Mouse (Mus musculus): Measurements from ENCODE around the gene Rai14.

Gene Rai14

GRCm38 (mm10) chr15:10714409-10715138, at the start of gene Rai14:
Gene Rai14, minus strand, starts transcription at chr15:10714624.
- no peak for DNase-seq (ENCODE audit: low spot score)

GRCm38 (mm10) chr15:10761441-10761840, 47.0 kb upstream of the Rai14 start:
- DNase-seq (ENCODE audit: low spot score), result no peak

- DNase-seq (ENCODE audit: low spot score), result no peak
These were observed 45.6 kb upstream of the Rai14 start for GRCm38 (mm10) chr15:10760006-10760405.

- DNase-seq (ENCODE audit: low spot score), result no peak
These were observed 45.0 kb upstream of the Rai14 start for GRCm38 (mm10) chr15:10759440-10759839.

GRCm38 (mm10) chr15:10758808-10759207, 44.4 kb upstream of the Rai14 start:
- no peak for DNase-seq (ENCODE audit: low spot score)

GRCm38 (mm10) chr15:10751141-10751540, 36.7 kb upstream of the Rai14 start:
- no peak for DNase-seq (ENCODE audit: low spot score)

- DNase-seq (ENCODE audit: low spot score), result no peak
These were observed 35.9 kb upstream of the Rai14 start for GRCm38 (mm10) chr15:10750339-10750738.

- no peak for DNase-seq (ENCODE audit: low spot score)
These were observed 35.3 kb upstream of the Rai14 start for GRCm38 (mm10) chr15:10749678-10750077.

- no peak for DNase-seq (ENCODE audit: low spot score)
These were observed 33.2 kb upstream of the Rai14 start for GRCm38 (mm10) chr15:10747638-10748037.

- DNase-seq (ENCODE audit: low spot score), result no peak
These were observed 32.8 kb upstream of the Rai14 start for GRCm38 (mm10) chr15:10747226-10747625.

- no peak for DNase-seq (ENCODE audit: low spot score)
These were observed 32.1 kb upstream of the Rai14 start for GRCm38 (mm10) chr15:10746303-10747051.

- DNase-seq (ENCODE audit: low spot score), result no peak
These were observed 28.0 kb upstream of the Rai14 start for GRCm38 (mm10) chr15:10742441-10742840.

GRCm38 (mm10) chr15:10739279-10739678, 24.9 kb upstream of the Rai14 start:
- no peak for DNase-seq (ENCODE audit: low spot score)

GRCm38 (mm10) chr15:10738354-10739142, 24.1 kb upstream of the Rai14 start:
- no peak for DNase-seq (ENCODE audit: low spot score)

- no peak for DNase-seq (ENCODE audit: low spot score)
These were observed 21.5 kb upstream of the Rai14 start for GRCm38 (mm10) chr15:10735948-10736347.

GRCm38 (mm10) chr15:10735216-10735615, 20.8 kb upstream of the Rai14 start:
- DNase-seq (ENCODE audit: low spot score), result no peak

GRCm38 (mm10) chr15:10731398-10731797, 17.0 kb upstream of the Rai14 start:
- no peak for DNase-seq (ENCODE audit: low spot score)

- DNase-seq (ENCODE audit: low spot score), result no peak
These were observed 11.8 kb upstream of the Rai14 start for GRCm38 (mm10) chr15:10726272-10726671.

- DNase-seq (ENCODE audit: low spot score), result no peak
These were observed 10.4 kb upstream of the Rai14 start for GRCm38 (mm10) chr15:10724857-10725256.

- DNase-seq (ENCODE audit: low spot score), result no peak
These were observed 9.1 kb upstream of the Rai14 start for GRCm38 (mm10) chr15:10723507-10723906.

- no peak for DNase-seq (ENCODE audit: low spot score)
These were observed 8.4 kb upstream of the Rai14 start for GRCm38 (mm10) chr15:10722629-10723339.

- DNase-seq (ENCODE audit: low spot score), result no peak
These were observed 6.9 kb upstream of the Rai14 start for GRCm38 (mm10) chr15:10721259-10721781.

Data from spleen, adult 12 weeks (tissue).